24 mouse cellular contexts compared by ENCODE assay signal in the genomic region with DNA sequence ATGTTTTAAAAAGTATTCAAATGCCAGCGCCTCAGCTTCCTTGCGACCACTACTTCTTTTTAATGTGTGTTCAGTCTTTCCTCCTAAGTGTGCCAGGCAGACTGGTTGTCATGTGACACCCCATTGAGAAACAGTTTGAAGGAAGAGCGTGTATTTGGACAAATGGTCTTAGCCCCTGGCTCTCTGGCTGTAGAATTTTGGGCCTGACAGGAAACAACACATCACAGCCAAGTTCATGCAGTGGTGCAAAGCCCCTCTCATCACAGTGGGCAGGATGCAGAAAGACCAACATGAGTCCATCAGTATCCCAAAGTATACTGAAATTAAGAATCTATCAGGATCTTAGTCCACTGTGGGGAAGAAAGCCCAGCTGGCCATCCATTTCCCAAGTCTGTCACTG.
"Had no signal": no experiment of that assay in that cellular context is flagged by ENCODE, and none has a peak within 500 bp of the region (broad histone marks: within the 10 kb centered on the region; RNA-seq: fewer than 3 reads in every experiment).

No protein-coding gene starts in this region.

- H3K9me3 ChIP-seq: heart, embryonic 10.5 days; hindbrain, embryonic 12.5 days; intestine, embryonic 15.5 days; limb, embryonic 10.5 days; limb, embryonic 12.5 days had no signal

- H3K36me3 ChIP-seq: heart, embryonic 10.5 days; heart, embryonic 12.5 days; hindbrain, embryonic 10.5 days; hindbrain, embryonic 12.5 days; intestine, embryonic 15.5 days; limb, embryonic 10.5 days; limb, embryonic 12.5 days had no signal

- H3K4me1 ChIP-seq: heart, embryonic 10.5 days; heart, embryonic 12.5 days; hindbrain, embryonic 10.5 days; hindbrain, embryonic 12.5 days; intestine, embryonic 15.5 days had no signal

- ATAC-seq: forebrain, embryonic 16.5 days; hindbrain, embryonic 16.5 days; inflammation-experienced regulatory T-cells, adult 6 months; intestine, embryonic 15.5 days; intestine, postnatal 0 days had no signal

- H3K4me2 ChIP-seq: heart, embryonic 12.5 days; hindbrain, embryonic 12.5 days; hindbrain, embryonic 14.5 days; intestine, embryonic 15.5 days; limb, embryonic 12.5 days had no signal

- H3K27ac ChIP-seq: gastrocnemius, adult 2 months; heart, embryonic 10.5 days; hindbrain, embryonic 10.5 days; hindbrain, embryonic 12.5 days; hindbrain, embryonic 14.5 days; intestine, embryonic 15.5 days; layer of hippocampus, adult 2 months; left cerebral cortex, adult 2 months; limb, embryonic 10.5 days; limb, embryonic 12.5 days had no signal

- H3K27me3 ChIP-seq: heart, embryonic 12.5 days; hindbrain, embryonic 12.5 days; intestine, embryonic 15.5 days; limb, embryonic 12.5 days had no signal

- H3K9ac ChIP-seq: heart, embryonic 12.5 days; hindbrain, embryonic 12.5 days; hindbrain, embryonic 14.5 days; intestine, embryonic 15.5 days; limb, embryonic 12.5 days had no signal

- DNase-seq: gastrocnemius, adult 2 months; gastrocnemius, postnatal 10 days; gastrocnemius, postnatal 25 days; heart, postnatal 10 days; heart, postnatal 4 days; kidney, adult 18-20 months; kidney, adult 8-10 months; kidney, postnatal 10 days; kidney, postnatal 25 days; kidney, postnatal 4 days had no signal

- H3K4me3 ChIP-seq: gastrocnemius, adult 2 months; heart, embryonic 10.5 days; heart, embryonic 12.5 days; hindbrain, embryonic 10.5 days; hindbrain, embryonic 12.5 days; intestine, embryonic 15.5 days; layer of hippocampus, adult 2 months; left cerebral cortex, adult 2 months; limb, embryonic 10.5 days; limb, embryonic 12.5 days had no signal
